Mouse (Mus musculus) MEL (cell line): ENCODE measurements at regions not wholly inside any gene's neighbourhood (a gene's known extent, or its start where the extent isn't known, plus 50 kb on each side); places are given as distances from the start of the nearest gene placed in this dataset.
"Not testable (repeated sequence)": the region's sequence is repeated elsewhere in the genome, so short reads cannot be mapped to it uniquely, and the experiment has no call there.

Experiments used
- BHLHE40 ChIP-seq: IDR thresholded peaks from 2 replicates; pipeline ENCODE4 v1.6.1; 2012; ENCODE audit warnings: low read depth, mild to moderate bottlenecking, inconsistent platforms, low read length, improper control_type of control experiment, borderline replicate concordance
- CHD2 ChIP-seq: IDR thresholded peaks from 2 replicates; pipeline ENCODE4 v1.6.1; 2011; ENCODE audit warnings: low read length, improper control_type of control experiment
- CTCF ChIP-seq, 3 experiments: IDR thresholded peaks in 2 of 3; conservative IDR thresholded peaks in 1 of 3; 2 replicates each; pipeline ENCODE4 v1.5.1; 2011 to 2012; ENCODE audit warnings: low read length in 3 of 3, low read depth in 2 of 3, mild to moderate bottlenecking in 2 of 3, improper control_type of control experiment in 1 of 3, inconsistent platforms in 1 of 3, mixed read lengths in 1 of 3, moderate library complexity in 1 of 3; ENCODE audit not compliant: control insufficient read depth in 1 of 3, insufficient read depth in 1 of 3, poor library complexity in 1 of 3, severe bottlenecking in 1 of 3
- GATA1 ChIP-seq: IDR thresholded peaks from 2 replicates; pipeline ENCODE4 v1.6.1; 2011; ENCODE audit warnings: low read depth, low read length, improper control_type of control experiment
- JUND ChIP-seq: IDR thresholded peaks from 2 replicates; pipeline ENCODE4 v1.6.1; 2011; ENCODE audit warnings: low read depth, mild to moderate bottlenecking, improper control_type of control experiment, low read length
- KAT2A ChIP-seq: conservative IDR thresholded peaks from 2 replicates; pipeline ENCODE4 v1.6.1; 2012; ENCODE audit warnings: low read depth, low read length, improper control_type of control experiment, inconsistent platforms
- MXI1 ChIP-seq: IDR thresholded peaks from 2 replicates; pipeline ENCODE4 v1.6.1; 2011; ENCODE audit warnings: mild to moderate bottlenecking, low read depth, low read length, improper control_type of control experiment
- POLR2A ChIP-seq, 2 experiments: IDR thresholded peaks; 2 replicates each; pipeline ENCODE4 v1.6.1; 2011 to 2012; ENCODE audit warnings: low read length in 2 of 2, mild to moderate bottlenecking in 2 of 2, control low read depth in 1 of 2, improper control_type of control experiment in 1 of 2, low read depth in 1 of 2, moderate library complexity in 1 of 2; ENCODE audit not compliant: control insufficient read depth in 1 of 2, insufficient read depth in 1 of 2, poor library complexity in 1 of 2
- TAL1 ChIP-seq: IDR thresholded peaks from 2 replicates; pipeline ENCODE4 v1.6.1; 2012; ENCODE audit warnings: mild to moderate bottlenecking, inconsistent platforms, low read length, moderate library complexity, mixed read lengths
- USF1 ChIP-seq: IDR thresholded peaks from 2 replicates; pipeline ENCODE4 v1.6.1; 2014; ENCODE audit warnings: low read depth, mild to moderate bottlenecking, inconsistent platforms, low read length, improper control_type of control experiment, moderate library complexity
- USF2 ChIP-seq, 2 experiments: IDR thresholded peaks; 2 replicates each; pipeline ENCODE4 v1.6.1; 2011 to 2012; ENCODE audit warnings: improper control_type of control experiment in 2 of 2, low read length in 2 of 2, borderline replicate concordance in 1 of 2, inconsistent platforms in 1 of 2, low read depth in 1 of 2, mild to moderate bottlenecking in 1 of 2; ENCODE audit not compliant: insufficient read depth in 1 of 2
- ZC3H11A ChIP-seq: IDR thresholded peaks from 2 replicates; pipeline ENCODE4 v1.6.1; 2012; ENCODE audit warnings: low read depth, mild to moderate bottlenecking, inconsistent platforms, low read length, improper control_type of control experiment
- ZKSCAN1 ChIP-seq: IDR thresholded peaks from 2 replicates; pipeline ENCODE4 v1.6.1; 2012; ENCODE audit warnings: low read depth, mild to moderate bottlenecking, inconsistent platforms, low read length, improper control_type of control experiment, moderate library complexity

DNA sequence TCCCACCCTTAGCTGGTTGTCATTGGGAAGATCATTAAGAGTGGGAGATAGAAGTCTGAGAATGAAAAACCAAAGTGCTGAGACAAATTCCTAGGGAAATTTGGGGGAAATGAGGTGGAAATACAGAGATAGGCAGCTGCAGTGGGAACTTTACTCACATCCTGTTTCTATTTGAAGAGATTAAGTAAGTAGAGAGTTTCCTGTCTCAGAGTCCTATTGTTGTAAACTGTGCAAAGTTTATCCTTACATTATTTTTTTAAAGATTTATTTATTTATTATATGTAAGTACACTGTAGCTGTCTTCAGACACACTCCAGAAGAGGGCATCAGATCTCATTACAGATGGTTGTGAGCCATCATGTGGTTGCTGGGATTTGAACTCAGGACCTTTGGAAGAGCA is 126.0 kb upstream of the Rxfp2 start:
- TF ChIP-seq CTCF (IDR thresholded peaks at IDR 0.05 in 2 of 3, conservative IDR thresholded peaks at IDR 0.05 in 1 of 3; ENCODE audit: control insufficient read depth in 1 of 3, insufficient read depth in 1 of 3, low read depth in 2 of 3, low read length in 3 of 3, poor library complexity in 1 of 3, severe bottlenecking in 1 of 3); POLR2A (IDR thresholded peaks at IDR 0.05; ENCODE audit: control insufficient read depth in 1 of 2, insufficient read depth in 1 of 2, low read depth in 1 of 2, low read length in 2 of 2, poor library complexity in 1 of 2); BHLHE40; MXI1; CHD2; TAL1; GATA1; ZC3H11A; USF2 (IDR thresholded peaks at IDR 0.05; ENCODE audit: borderline replicate concordance in 1 of 2, insufficient read depth in 1 of 2, low read depth in 1 of 2, low read length in 2 of 2); KAT2A; JUND; USF1; ZKSCAN1: not testable (repeated sequence)
